Mouse (Mus musculus): ENCODE results near the gene Ttc28. TPM values are rescaled to one million over a fixed set of nuclear protein-coding genes. Genes with fewer than 3 reads are reported as not detected.

Ttc28 gene
- polyA plus RNA-seq, 1 experiment: 0.04 TPM

GRCm38 (mm10) chr5:111055507-111055906 is 175.9 kb downstream of the Ttc28 start:
- H3K27me3 ChIP-seq (ENCODE audit: control insufficient read depth): no peaks in the 10 kb centered on the region
- TF ChIP-seq TAL1 (IDR thresholded peaks at IDR 0.05; ENCODE audit: low read length) (no peak), GATA1 (IDR thresholded peaks at IDR 0.05; ENCODE audit: low read length) (no peak)

GRCm38 (mm10) chr5:111057084-111057483 is 177.5 kb downstream of the Ttc28 start:
- TF ChIP-seq GATA1 (IDR thresholded peaks at IDR 0.05; ENCODE audit: low read length): no peak
- TF ChIP-seq TAL1 (IDR thresholded peaks at IDR 0.05; ENCODE audit: low read length): no peak

More at GRCm38 (mm10) chr5:111055507-111055906, 175.9 kb downstream of the Ttc28 start:
- Histone ChIP-seq H3K9me3 (ENCODE audit: control insufficient read depth, low read length) (no peaks in the 10 kb centered on the region), H3K36me3 (ENCODE audit: control insufficient read depth) (no peaks in the 10 kb centered on the region), H3K4me1 (ENCODE audit: control insufficient read depth) (no peaks in the 10 kb centered on the region), H3K4me3 (replicated peaks) (no peak overlapping the region)

GRCm38 (mm10) chr5:111058401-111059139 is 179.0 kb downstream of the Ttc28 start:
- no peaks in the 10 kb centered on the region for H3K4me1 ChIP-seq (ENCODE audit: control insufficient read depth)
- no peaks in the 10 kb centered on the region for H3K9me3 ChIP-seq (ENCODE audit: control insufficient read depth, low read length)
- H3K4me3 ChIP-seq (replicated peaks): no peak overlapping the region

More at GRCm38 (mm10) chr5:111057084-111057483, 177.5 kb downstream of the Ttc28 start:
- Histone ChIP-seq H3K27me3 (ENCODE audit: control insufficient read depth) (no peaks in the 10 kb centered on the region), H3K4me1 (ENCODE audit: control insufficient read depth) (no peaks in the 10 kb centered on the region), H3K36me3 (ENCODE audit: control insufficient read depth) (no peaks in the 10 kb centered on the region), H3K4me3 (replicated peaks) (no peak overlapping the region), H3K9me3 (ENCODE audit: control insufficient read depth, low read length) (no peaks in the 10 kb centered on the region)

GRCm38 (mm10) chr5:111059140-111059921 is 179.7 kb downstream of the Ttc28 start:
- Histone ChIP-seq H3K9me3 (ENCODE audit: control insufficient read depth, low read length) (no peaks in the 10 kb centered on the region), H3K36me3 (ENCODE audit: control insufficient read depth) (no peaks in the 10 kb centered on the region)
- TF ChIP-seq GATA1 (IDR thresholded peaks at IDR 0.05; ENCODE audit: low read length) (no peak), TAL1 (IDR thresholded peaks at IDR 0.05; ENCODE audit: low read length) (no peak)

More at GRCm38 (mm10) chr5:111058401-111059139, 179.0 kb downstream of the Ttc28 start:
- Histone ChIP-seq H3K36me3 (ENCODE audit: control insufficient read depth) (no peaks in the 10 kb centered on the region), H3K27me3 (ENCODE audit: control insufficient read depth) (no peaks in the 10 kb centered on the region)
- TF ChIP-seq TAL1 (IDR thresholded peaks at IDR 0.05; ENCODE audit: low read length) (no peak), GATA1 (IDR thresholded peaks at IDR 0.05; ENCODE audit: low read length) (no peak)

GRCm38 (mm10) chr5:111060246-111060745 is 180.7 kb downstream of the Ttc28 start:
- H3K4me1 ChIP-seq (ENCODE audit: control insufficient read depth): no peaks in the 10 kb centered on the region
- no peaks in the 10 kb centered on the region for H3K9me3 ChIP-seq (ENCODE audit: control insufficient read depth, low read length)
- no peak overlapping the region for H3K4me3 ChIP-seq (replicated peaks)
- TF ChIP-seq GATA1 (IDR thresholded peaks at IDR 0.05; ENCODE audit: low read length): no peak
- no peak for TF ChIP-seq TAL1 (IDR thresholded peaks at IDR 0.05; ENCODE audit: low read length)
- H3K36me3 ChIP-seq (ENCODE audit: control insufficient read depth): no peaks in the 10 kb centered on the region
- H3K27me3 ChIP-seq (ENCODE audit: control insufficient read depth): no peaks in the 10 kb centered on the region

More at GRCm38 (mm10) chr5:111059140-111059921, 179.7 kb downstream of the Ttc28 start:
- H3K4me1 ChIP-seq (ENCODE audit: control insufficient read depth): no peaks in the 10 kb centered on the region
- no peak overlapping the region for H3K4me3 ChIP-seq (replicated peaks)
- no peaks in the 10 kb centered on the region for H3K27me3 ChIP-seq (ENCODE audit: control insufficient read depth)

- H3K36me3 ChIP-seq (ENCODE audit: control insufficient read depth): no peaks in the 10 kb centered on the region
- TF ChIP-seq TAL1 (IDR thresholded peaks at IDR 0.05; ENCODE audit: low read length): no peak
- TF ChIP-seq GATA1 (IDR thresholded peaks at IDR 0.05; ENCODE audit: low read length): no peak
- no peak overlapping the region for H3K4me3 ChIP-seq (replicated peaks)
- H3K9me3 ChIP-seq (ENCODE audit: control insufficient read depth, low read length): no peaks in the 10 kb centered on the region
- no peaks in the 10 kb centered on the region for H3K27me3 ChIP-seq (ENCODE audit: control insufficient read depth)
- no peaks in the 10 kb centered on the region for H3K4me1 ChIP-seq (ENCODE audit: control insufficient read depth)
Observed at GRCm38 (mm10) chr5:111063155-111063554, 183.6 kb downstream of the Ttc28 start.

- no peaks in the 10 kb centered on the region for H3K9me3 ChIP-seq (ENCODE audit: control insufficient read depth, low read length)
- H3K36me3 ChIP-seq (ENCODE audit: control insufficient read depth): no peaks in the 10 kb centered on the region
- H3K27me3 ChIP-seq (ENCODE audit: control insufficient read depth): no peaks in the 10 kb centered on the region
- TF ChIP-seq GATA1 (IDR thresholded peaks at IDR 0.05; ENCODE audit: low read length): no peak
- no peak for TF ChIP-seq TAL1 (IDR thresholded peaks at IDR 0.05; ENCODE audit: low read length)
- no peak overlapping the region for H3K4me3 ChIP-seq (replicated peaks)
- H3K4me1 ChIP-seq (ENCODE audit: control insufficient read depth): no peaks in the 10 kb centered on the region
Observed at GRCm38 (mm10) chr5:111063991-111064390, 184.4 kb downstream of the Ttc28 start.

GRCm38 (mm10) chr5:111065770-111066169 is 186.2 kb downstream of the Ttc28 start:
- TF ChIP-seq TAL1 (IDR thresholded peaks at IDR 0.05; ENCODE audit: low read length) (no peak), GATA1 (IDR thresholded peaks at IDR 0.05; ENCODE audit: low read length) (no peak)
- Histone ChIP-seq H3K36me3 (ENCODE audit: control insufficient read depth) (no peaks in the 10 kb centered on the region), H3K9me3 (ENCODE audit: control insufficient read depth, low read length) (no peaks in the 10 kb centered on the region), H3K27me3 (ENCODE audit: control insufficient read depth) (no peaks in the 10 kb centered on the region), H3K4me1 (ENCODE audit: control insufficient read depth) (no peaks in the 10 kb centered on the region), H3K4me3 (replicated peaks) (no peak overlapping the region)

- Histone ChIP-seq H3K36me3 (ENCODE audit: control insufficient read depth) (no peaks in the 10 kb centered on the region), H3K4me1 (ENCODE audit: control insufficient read depth) (no peaks in the 10 kb centered on the region)
- no peak for TF ChIP-seq TAL1 (IDR thresholded peaks at IDR 0.05; ENCODE audit: low read length)
- no peak for TF ChIP-seq GATA1 (IDR thresholded peaks at IDR 0.05; ENCODE audit: low read length)
Observed at GRCm38 (mm10) chr5:111069503-111069902, 189.9 kb downstream of the Ttc28 start.

More at GRCm38 (mm10) chr5:111069503-111069902, 189.9 kb downstream of the Ttc28 start:
- no peaks in the 10 kb centered on the region for H3K9me3 ChIP-seq (ENCODE audit: control insufficient read depth, low read length)
- no peak overlapping the region for H3K4me3 ChIP-seq (replicated peaks)
- no peaks in the 10 kb centered on the region for H3K27me3 ChIP-seq (ENCODE audit: control insufficient read depth)

All from erythroblast, embryonic 14.5 days (primary cell).